Mouse (Mus musculus): ENCODE results near the gene Wwtr1.

DNA sequence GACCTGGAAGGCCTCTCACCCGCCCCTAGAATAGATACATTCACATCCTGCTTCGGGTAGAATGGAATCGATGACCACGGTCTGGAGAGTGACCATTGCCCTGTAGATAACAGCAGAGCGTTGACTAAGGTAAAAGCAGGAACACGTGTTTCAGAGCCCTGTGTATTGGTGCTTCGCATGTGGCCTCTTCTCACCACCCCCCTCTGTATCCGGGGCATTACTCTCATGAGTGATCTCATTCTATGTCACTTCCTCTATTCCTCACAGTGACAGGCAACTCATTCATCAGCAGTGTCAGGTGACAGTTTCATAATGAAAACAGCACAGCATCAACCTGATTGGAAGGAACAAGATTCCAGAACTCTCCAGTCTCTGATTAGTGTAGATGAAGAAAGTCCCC lies 140.3 kb downstream of the Wwtr1 start:
- TF ChIP-seq FLI1 (IDR thresholded peaks at IDR 0.05; ENCODE audit: low read length) (no peak), GATA1 (IDR thresholded peaks at IDR 0.05; ENCODE audit: borderline replicate concordance, low read length) (no peak)
